Mouse (Mus musculus) limb, embryonic 15.5 days (tissue): ENCODE results near the gene Suz12. TPM values are rescaled to one million over a fixed set of nuclear protein-coding genes. Genes with fewer than 3 reads are reported as not detected.
"Not testable (repeated sequence)": the region's sequence is repeated elsewhere in the genome, so short reads cannot be mapped to it uniquely, and the experiment has no call there.

Source experiments
- ATAC-seq: fragments of 200-750 bp; cut with Nextera tagmentation; 2 replicates; pipeline ENCODE4 v1.8.0; 2017; ENCODE audit warnings: low read depth, moderate TSS enrichment; ENCODE audit not compliant: insufficient number of reproducible peaks, low FRiP score, low TSS enrichment
- H3K27ac ChIP-seq: fragments of 300-500 bp; sonication (generic); 2 replicates; pipeline ENCODE4 v1.5.1; 2015; ENCODE audit warnings: moderate library complexity, mild to moderate bottlenecking, inconsistent platforms
- H3K27me3 ChIP-seq: fragments of 300-500 bp; sonication (generic); 2 replicates; pipeline ENCODE4 v1.6.1; 2015; ENCODE audit warnings: inconsistent platforms
- H3K36me3 ChIP-seq: fragments of 300-500 bp; sonication (generic); 2 replicates; pipeline ENCODE4 v1.6.1; 2015; ENCODE audit warnings: inconsistent platforms
- H3K4me1 ChIP-seq: fragments of 300-500 bp; sonication (generic); 2 replicates; pipeline ENCODE4 v1.6.1; 2015; ENCODE audit warnings: inconsistent platforms
- H3K4me2 ChIP-seq: fragments of 300-500 bp; sonication (generic); 2 replicates; pipeline ENCODE4 v1.6.1; 2015; ENCODE audit warnings: mild to moderate bottlenecking, inconsistent platforms
- H3K4me3 ChIP-seq: fragments of 300-500 bp; sonication (generic); 2 replicates; pipeline ENCODE4 v1.5.1; 2015; ENCODE audit warnings: mild to moderate bottlenecking, inconsistent platforms
- H3K9ac ChIP-seq: fragments of 300-500 bp; sonication (generic); 2 replicates; pipeline ENCODE4 v1.6.1; 2015; ENCODE audit warnings: inconsistent platforms
- H3K9me3 ChIP-seq: fragments of 300-500 bp; sonication (generic); 2 replicates; pipeline ENCODE4 v1.6.1; 2016; ENCODE audit warnings: inconsistent platforms
- WGBS: fragments of 180-500 bp; shearing (Covaris S2); methylation state at CpG from one replicate; pipeline ENCODE4 v1.1.7; 2015; 5-methylcytosine and 5-hydroxymethylcytosine counted together
- polyA plus RNA-seq: library from polyadenylated mRNA; unstranded; fragments of >200 nt; fragmentation: Nextera tagmentation; extraction: Ambion mirVana; gene quantifications from 2 replicates; pipeline ENCODE4 v1.2.1, GENCODE M21; 2015

Gene Suz12
- polyA plus RNA-seq, 1 experiment from 2014 or later = 17.3 TPM

DNA sequence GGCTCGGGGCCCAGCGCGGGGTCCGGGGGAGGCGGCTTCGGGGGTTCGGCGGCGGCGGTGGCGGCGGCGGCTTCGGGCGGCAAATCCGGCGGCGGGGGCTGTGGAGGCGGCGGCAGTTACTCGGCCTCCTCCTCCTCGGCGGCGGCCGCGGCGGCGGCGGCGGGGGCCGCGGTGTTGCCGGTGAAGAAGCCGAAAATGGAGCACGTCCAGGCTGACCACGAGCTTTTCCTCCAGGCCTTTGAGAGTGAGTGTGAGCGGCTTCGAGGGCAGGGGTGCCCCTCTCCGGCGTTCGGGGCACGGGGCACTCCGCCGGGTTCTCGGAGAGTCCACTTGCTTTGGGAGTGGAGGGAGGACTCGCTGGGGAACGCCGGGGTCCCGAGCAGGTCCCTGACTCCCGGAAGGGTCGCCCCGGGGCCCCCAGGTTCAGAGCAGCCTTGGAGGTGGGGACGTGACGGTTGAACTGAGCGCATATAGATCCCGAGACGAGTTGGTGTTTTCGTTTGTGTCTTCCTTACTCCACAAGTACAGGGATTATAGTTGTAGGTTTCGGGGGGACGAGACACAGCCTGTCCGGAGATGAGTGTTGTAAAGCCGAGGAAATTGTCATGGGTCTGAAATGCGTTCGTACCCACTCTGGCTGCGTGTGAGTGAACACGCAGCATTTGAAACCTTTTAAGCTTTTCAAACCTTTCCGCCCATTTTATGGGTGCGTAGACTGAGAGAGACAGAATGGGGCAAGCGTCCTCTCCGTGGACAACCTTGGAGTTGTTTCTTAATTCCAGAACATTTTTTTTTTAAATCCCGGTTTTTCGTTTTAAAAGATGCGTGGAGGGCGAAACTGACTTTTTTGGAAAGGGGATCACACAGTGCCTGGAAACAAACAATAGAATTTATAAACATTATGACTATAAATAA is 707 bp downstream of the Suz12 start:
- Histone ChIP-seq H3K4me2 (peak overlapping the region; percentile 56), H3K27ac (peak overlapping the region; percentile 99), H3K9ac (peak overlapping the region; percentile 94), H3K4me1 (peaks cover 4% of the 10 kb centered on the region), H3K9me3 (no peaks in the 10 kb centered on the region), H3K27me3 (no peaks in the 10 kb centered on the region), H3K36me3 (peaks cover 3% of the 10 kb centered on the region; the same call in 1 of the 2 replicates), H3K4me3 (peak overlapping the region; percentile 95)
- WGBS = 1% methylated on average over 56 of the region's 74 CpGs
- ATAC-seq = peak; percentile 22

DNA sequence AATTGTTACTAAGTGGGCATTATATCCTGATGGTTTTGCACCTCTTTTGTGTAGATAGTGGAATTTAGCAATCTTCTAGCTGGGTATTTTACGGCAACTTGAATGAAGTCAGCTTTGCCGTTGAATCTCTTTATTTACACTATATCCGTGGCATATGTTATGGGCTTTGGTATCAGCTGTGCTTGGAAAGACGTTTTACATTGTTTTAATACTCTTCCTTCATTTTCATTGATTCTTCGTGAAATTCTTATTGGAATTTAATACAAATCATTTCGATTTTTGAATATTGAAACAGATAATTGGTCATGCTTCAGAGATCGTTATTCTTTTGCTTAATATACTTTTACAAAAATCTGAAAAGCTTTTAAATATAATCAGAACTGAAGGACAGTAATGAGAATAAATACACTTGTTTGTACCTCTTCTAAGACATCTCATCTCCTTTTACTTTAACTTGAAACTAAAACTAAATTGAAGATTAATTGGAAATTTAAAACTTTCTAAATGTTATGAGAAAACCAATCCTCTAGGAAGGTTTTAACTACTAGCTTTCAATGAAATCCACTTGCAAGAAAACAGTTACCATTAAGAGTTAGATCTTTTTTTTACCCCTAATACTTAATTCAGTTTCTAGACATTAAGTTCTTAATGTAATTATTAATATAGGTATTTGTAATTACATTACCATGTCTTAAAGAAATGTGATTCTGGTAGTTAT is 1.5 kb downstream of the Suz12 start:
- no peak for ATAC-seq
- peak overlapping the region; percentile 95 for H3K4me3 ChIP-seq
- H3K9ac ChIP-seq = peak overlapping the region; percentile 94
- no peaks in the 10 kb centered on the region for H3K9me3 ChIP-seq
- no peak overlapping the region for H3K27ac ChIP-seq
- no peaks in the 10 kb centered on the region for H3K27me3 ChIP-seq
- peaks cover 4% of the 10 kb centered on the region for H3K4me1 ChIP-seq
- 4% methylated on average over 7 of the region's 7 CpGs for WGBS
- H3K4me2 ChIP-seq = peak overlapping the region; percentile 56
- H3K36me3 ChIP-seq = peaks cover 5% of the 10 kb centered on the region

DNA sequence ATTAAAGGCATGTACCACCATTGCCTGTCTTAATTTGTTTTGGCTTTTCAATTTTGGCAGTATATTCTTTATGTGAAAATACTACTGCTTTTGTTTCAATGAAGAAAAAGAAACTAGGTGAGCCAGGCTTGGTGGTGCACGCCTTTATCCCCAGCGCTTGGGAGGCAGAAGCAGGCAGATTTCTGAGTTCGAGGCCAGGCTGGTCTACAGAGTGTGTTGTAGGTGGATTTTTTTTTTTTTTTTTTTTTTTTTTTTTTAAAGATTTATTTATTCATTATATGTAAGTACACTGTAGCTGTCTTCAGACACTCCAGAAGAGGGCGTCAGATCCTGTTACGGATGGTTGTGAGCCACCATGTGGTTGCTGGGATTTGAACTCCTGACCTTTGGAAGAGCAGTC is 23.6 kb downstream of the Suz12 start:
- ATAC-seq, H3K9me3 ChIP-seq, H3K4me1 ChIP-seq, H3K4me2 ChIP-seq, H3K9ac ChIP-seq, H3K4me3 ChIP-seq, H3K27ac ChIP-seq, H3K27me3 ChIP-seq: not testable (repeated sequence)
- WGBS = 97% methylated on average over 4 of the region's 5 CpGs
- peaks cover 64% of the 10 kb centered on the region for H3K36me3 ChIP-seq

DNA sequence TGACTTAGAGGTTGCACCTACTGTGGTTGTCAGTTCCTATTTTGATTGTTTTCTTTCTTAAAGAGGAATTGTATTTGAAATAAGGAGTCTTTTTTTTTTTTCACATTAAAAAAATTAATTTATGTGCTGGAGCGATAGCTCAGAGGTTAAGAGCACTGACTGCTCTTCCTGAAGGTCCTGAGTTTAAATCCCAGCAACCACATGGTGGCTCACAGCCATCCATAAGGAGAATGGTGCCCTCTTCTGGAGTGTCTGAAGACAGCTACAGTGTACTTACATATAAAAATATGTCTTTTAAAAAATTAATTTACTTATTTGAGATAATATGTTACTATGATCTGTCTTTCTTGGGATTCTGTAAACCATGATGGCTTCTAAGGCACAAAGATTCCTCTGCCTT is 26.9 kb downstream of the Suz12 start:
- ATAC-seq = no peak
- peaks cover 60% of the 10 kb centered on the region for H3K36me3 ChIP-seq
- WGBS = 86% methylated on average over 1 of the region's 1 CpGs
- no peak overlapping the region for H3K27ac ChIP-seq
- no peak overlapping the region for H3K9ac ChIP-seq
- no peak overlapping the region for H3K4me2 ChIP-seq
- H3K9me3 ChIP-seq = no peaks in the 10 kb centered on the region
- H3K4me3 ChIP-seq = no peak overlapping the region
- H3K27me3 ChIP-seq = no peaks in the 10 kb centered on the region
- no peaks in the 10 kb centered on the region for H3K4me1 ChIP-seq

DNA sequence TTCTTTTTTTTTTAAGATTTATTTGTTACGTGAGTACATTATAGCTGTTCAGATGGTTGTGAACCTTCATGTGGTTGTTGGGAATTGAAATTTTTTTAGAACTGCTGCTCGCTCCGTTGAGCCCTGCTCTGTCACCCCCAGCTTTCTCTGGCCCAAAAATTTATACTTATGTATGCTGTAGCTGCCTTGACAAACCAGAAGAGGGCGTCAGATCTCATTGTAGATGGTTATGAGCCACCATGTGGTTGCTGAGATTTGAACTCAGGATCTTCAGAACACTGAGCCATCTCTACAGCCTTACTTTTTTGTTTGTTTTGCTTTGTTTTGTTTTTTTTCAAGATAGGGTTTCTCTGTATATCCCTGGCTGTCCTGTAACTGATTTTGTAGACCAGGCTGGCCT is 28.4 kb downstream of the Suz12 start:
- no peaks in the 10 kb centered on the region for H3K9me3 ChIP-seq
- no peaks in the 10 kb centered on the region for H3K4me1 ChIP-seq
- no peak overlapping the region for H3K4me3 ChIP-seq
- H3K27ac ChIP-seq = no peak overlapping the region
- WGBS = 91% methylated on average over 4 of the region's 4 CpGs
- H3K9ac ChIP-seq = no peak overlapping the region
- H3K4me2 ChIP-seq = no peak overlapping the region
- H3K27me3 ChIP-seq = no peaks in the 10 kb centered on the region
- peaks cover 59% of the 10 kb centered on the region for H3K36me3 ChIP-seq
- no peak for ATAC-seq

DNA sequence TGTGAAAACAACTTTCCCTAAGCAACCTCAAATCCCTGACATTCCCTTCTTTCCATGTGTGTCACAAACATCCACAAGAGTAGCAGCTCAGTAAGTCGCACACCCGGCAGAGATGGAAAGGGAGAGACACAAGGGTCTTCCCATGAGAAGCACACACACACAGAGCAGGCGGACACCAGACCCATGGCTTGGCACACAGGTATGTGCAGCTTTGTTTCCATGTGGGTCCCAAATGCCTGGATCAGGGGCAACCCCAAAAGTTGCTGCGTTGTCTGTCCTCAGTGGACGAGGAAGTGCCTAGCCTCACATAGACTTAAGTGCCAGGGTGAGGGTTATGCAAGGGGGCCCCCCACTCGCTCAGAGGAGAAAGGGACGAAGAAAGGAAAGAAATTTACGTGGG is 44.6 kb downstream of the Suz12 start:
- ATAC-seq = no peak
- 72% methylated on average over 8 of the region's 8 CpGs for WGBS

DNA sequence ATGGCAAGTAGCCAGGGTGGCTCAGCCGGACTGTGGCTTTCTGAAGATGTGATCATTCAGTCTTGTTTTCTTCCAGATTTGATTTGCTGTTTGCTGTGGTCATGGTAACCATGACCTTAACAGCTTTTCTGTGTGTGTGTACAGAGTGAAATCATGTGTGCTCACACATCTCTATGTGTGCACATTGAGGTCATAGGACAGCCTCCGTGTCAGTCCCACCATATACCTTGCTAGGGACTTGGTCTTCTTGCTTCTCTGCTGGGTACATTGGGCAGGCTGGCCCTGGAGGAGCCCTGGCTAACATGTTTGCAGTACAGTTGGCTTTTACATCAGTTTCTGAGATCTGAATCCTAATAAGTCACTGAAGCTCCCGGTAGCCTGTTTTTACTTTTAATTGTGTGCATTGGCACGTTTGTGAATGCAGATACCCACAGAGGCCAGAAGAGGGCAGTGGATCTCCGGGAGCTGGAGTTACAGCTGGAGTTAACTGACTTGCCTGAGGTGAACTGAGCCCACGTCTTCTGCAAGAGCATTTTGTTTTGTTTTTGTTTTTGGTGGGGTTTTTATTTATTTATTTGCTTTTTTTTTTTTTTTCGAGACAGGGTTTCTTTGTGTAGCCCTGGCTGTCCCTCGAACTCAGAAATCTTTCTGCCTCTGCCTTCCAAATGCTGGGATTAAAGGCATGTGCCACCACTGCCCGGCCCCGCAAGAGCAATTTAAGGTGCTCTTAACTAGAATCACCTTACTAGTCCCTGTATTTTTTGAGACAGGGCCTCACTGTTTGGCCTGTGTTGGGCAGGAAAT is 49.9 kb downstream of the Suz12 start:
- WGBS = 53% methylated on average over 10 of the region's 10 CpGs

More for the DNA sequence above, 44.6 kb downstream of the Suz12 start:
- H3K9ac ChIP-seq = no peak overlapping the region
- H3K4me3 ChIP-seq = no peak overlapping the region
- no peaks in the 10 kb centered on the region for H3K4me1 ChIP-seq
- no peak overlapping the region for H3K4me2 ChIP-seq
- H3K9me3 ChIP-seq = no peaks in the 10 kb centered on the region
- H3K27me3 ChIP-seq = no peaks in the 10 kb centered on the region
- H3K36me3 ChIP-seq = peaks cover 22% of the 10 kb centered on the region
- no peak overlapping the region for H3K27ac ChIP-seq

DNA sequence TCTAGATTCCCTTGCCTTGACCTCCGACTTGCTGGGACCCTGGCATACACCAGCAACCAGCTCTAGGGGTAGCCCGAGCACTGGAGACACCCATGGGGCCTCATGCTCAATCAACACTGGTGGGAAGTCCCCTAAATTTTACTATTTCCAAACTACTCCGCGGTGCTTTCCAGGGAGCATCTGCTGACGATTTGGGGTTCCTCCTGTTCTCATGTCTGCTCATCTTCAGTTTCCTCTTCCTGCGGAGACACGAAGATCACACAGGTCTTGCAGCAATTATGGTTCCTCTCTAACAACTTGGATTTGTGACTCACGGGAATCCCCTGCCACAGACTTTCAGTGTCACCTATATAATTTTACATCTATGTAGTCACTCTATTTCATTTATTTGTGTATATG is 50.5 kb downstream of the Suz12 start:
- no peak overlapping the region for H3K9ac ChIP-seq
- WGBS = 86% methylated on average over 8 of the region's 8 CpGs
- ATAC-seq = no peak
- H3K36me3 ChIP-seq = peaks cover 27% of the 10 kb centered on the region
- no peaks in the 10 kb centered on the region for H3K4me1 ChIP-seq
- no peak overlapping the region for H3K27ac ChIP-seq
- no peak overlapping the region for H3K4me2 ChIP-seq
- no peaks in the 10 kb centered on the region for H3K9me3 ChIP-seq
- H3K27me3 ChIP-seq = no peaks in the 10 kb centered on the region
- no peak overlapping the region for H3K4me3 ChIP-seq

More for the DNA sequence above, 49.9 kb downstream of the Suz12 start:
- Histone ChIP-seq H3K27ac (no peak overlapping the region), H3K9ac (no peak overlapping the region), H3K36me3 (peaks cover 22% of the 10 kb centered on the region), H3K4me3 (no peak overlapping the region), H3K4me2 (no peak overlapping the region), H3K4me1 (no peaks in the 10 kb centered on the region), H3K27me3 (no peaks in the 10 kb centered on the region), H3K9me3 (no peaks in the 10 kb centered on the region)
- ATAC-seq = no peak

DNA sequence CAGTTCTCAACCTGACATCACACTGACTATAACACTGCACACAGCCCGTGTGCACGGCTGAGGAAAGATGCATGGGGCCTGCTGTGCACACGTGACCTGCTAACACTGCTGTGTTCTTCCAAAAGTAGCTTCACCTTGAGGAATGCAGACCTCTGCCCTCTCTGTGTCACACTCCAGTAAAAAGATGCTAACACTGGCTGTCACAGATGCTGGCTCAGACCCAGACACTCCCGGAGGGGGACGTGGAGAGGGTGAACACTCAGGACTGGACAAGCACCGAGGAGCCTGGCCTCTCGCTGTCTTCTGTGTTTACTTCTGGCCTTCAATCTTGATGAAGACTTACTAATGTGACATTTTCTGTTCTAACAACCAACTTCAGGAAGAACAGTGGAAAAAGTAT is 54.0 kb downstream of the Suz12 start:
- Histone ChIP-seq H3K4me1 (no peaks in the 10 kb centered on the region), H3K4me3 (no peak overlapping the region), H3K9ac (no peak overlapping the region), H3K27ac (no peak overlapping the region), H3K36me3 (peaks cover 41% of the 10 kb centered on the region), H3K9me3 (no peaks in the 10 kb centered on the region), H3K27me3 (no peaks in the 10 kb centered on the region), H3K4me2 (no peak overlapping the region)
- ATAC-seq = no peak
- 87% methylated on average over 7 of the region's 7 CpGs for WGBS

DNA sequence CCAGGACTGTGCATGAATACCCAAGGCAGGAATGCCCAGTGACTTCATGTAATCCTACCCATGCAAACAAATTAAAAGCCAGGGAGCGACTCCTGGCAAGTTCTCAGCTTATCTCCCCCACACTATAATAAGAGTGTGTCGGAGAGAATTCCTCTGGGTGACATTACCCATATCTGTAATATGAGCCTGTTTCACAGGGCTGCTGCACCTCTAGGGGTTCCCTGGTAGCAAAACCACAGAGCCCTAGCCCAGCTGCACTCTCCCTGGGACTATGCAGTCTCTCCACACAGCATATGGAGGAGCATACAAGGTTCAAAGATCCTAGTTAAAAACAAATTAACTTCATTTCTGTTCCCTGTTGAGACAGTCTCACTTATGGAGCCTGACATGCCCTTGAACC is 57.2 kb downstream of the Suz12 start:
- 35% methylated on average over 2 of the region's 2 CpGs for WGBS

DNA sequence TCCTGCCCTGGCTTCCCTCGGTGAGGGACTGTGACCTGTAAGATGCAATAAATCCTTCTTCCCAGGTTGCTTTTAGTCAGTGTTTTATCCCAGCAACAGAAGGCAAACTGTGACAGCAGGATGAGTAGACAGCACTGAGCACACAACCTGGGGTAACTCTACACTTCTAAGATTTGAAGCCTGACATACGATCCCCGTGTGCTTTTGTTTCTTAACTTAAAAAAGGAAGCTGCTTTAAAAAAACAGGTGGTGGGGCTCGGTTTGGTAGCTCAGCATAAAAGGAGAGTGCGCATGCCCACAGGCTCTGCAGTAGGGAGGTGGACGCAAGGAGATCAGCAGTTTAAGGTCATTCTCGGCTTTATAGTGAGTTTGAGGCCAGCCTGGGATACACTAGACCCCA is 59.5 kb downstream of the Suz12 start:
- H3K36me3 ChIP-seq = peaks cover 68% of the 10 kb centered on the region
- ATAC-seq = no peak
- 62% methylated on average over 7 of the region's 7 CpGs for WGBS
- no peaks in the 10 kb centered on the region for H3K4me1 ChIP-seq
- H3K4me2 ChIP-seq = no peak overlapping the region
- H3K9me3 ChIP-seq = no peaks in the 10 kb centered on the region
- no peak overlapping the region for H3K4me3 ChIP-seq
- H3K27me3 ChIP-seq = no peaks in the 10 kb centered on the region
- no peak overlapping the region for H3K27ac ChIP-seq
- H3K9ac ChIP-seq = no peak overlapping the region

More for the DNA sequence above, 57.2 kb downstream of the Suz12 start:
- Histone ChIP-seq H3K4me3 (no peak overlapping the region), H3K36me3 (peaks cover 57% of the 10 kb centered on the region), H3K9ac (no peak overlapping the region), H3K4me1 (no peaks in the 10 kb centered on the region), H3K9me3 (no peaks in the 10 kb centered on the region), H3K27me3 (no peaks in the 10 kb centered on the region), H3K27ac (no peak overlapping the region), H3K4me2 (no peak overlapping the region)
- ATAC-seq = peak; percentile 30; the same call in 1 of the 2 replicates
